Mouse (Mus musculus) forebrain, postnatal 0 days (tissue): ENCODE measurements around the gene Tcl1b1. TPM values are rescaled to one million over a fixed set of nuclear protein-coding genes. Genes with fewer than 3 reads are reported as not detected.

ENCODE experiments used
- ATAC-seq: fragments of 200-750 bp; cut with Nextera tagmentation; 2 replicates; pipeline ENCODE4 v1.8.0; 2017; ENCODE audit warnings: mild to moderate bottlenecking, moderate library complexity
- DNase-seq: peaks from one replicate; pipeline ENCODE4 v3.0.0-alpha.2; 2015
- H3K27ac ChIP-seq: fragments of 300-500 bp; sonication (generic); 2 replicates; pipeline ENCODE4 v1.5.1; 2014; ENCODE audit warnings: low read depth, mild to moderate bottlenecking, antibody characterized with exemption, low read length, moderate library complexity, mixed read lengths
- H3K27me3 ChIP-seq: fragments of 300-500 bp; sonication (generic); 2 replicates; pipeline ENCODE4 v1.6.1; 2014; ENCODE audit warnings: mild to moderate bottlenecking, low read length, mixed read lengths; ENCODE audit not compliant: insufficient read depth
- H3K36me3 ChIP-seq: fragments of 300-500 bp; sonication (generic); 2 replicates; pipeline ENCODE4 v1.6.1; 2014; ENCODE audit warnings: mild to moderate bottlenecking, moderate library complexity; ENCODE audit not compliant: insufficient read depth
- H3K4me1 ChIP-seq: fragments of 300-500 bp; sonication (generic); 2 replicates; pipeline ENCODE4 v1.6.1; 2014; ENCODE audit warnings: antibody characterized with exemption; ENCODE audit not compliant: insufficient read depth
- H3K4me2 ChIP-seq: fragments of 300-500 bp; sonication (generic); 2 replicates; pipeline ENCODE4 v1.6.1; 2014; ENCODE audit warnings: low read depth, mild to moderate bottlenecking, moderate library complexity
- H3K4me3 ChIP-seq: fragments of 300-500 bp; sonication (generic); 2 replicates; pipeline ENCODE4 v1.5.1; 2014; ENCODE audit warnings: low read depth, low read length, mixed read lengths
- H3K9ac ChIP-seq: fragments of 300-500 bp; sonication (generic); 2 replicates; pipeline ENCODE4 v1.6.1; 2014; ENCODE audit warnings: mild to moderate bottlenecking
- H3K9me3 ChIP-seq: fragments of 300-500 bp; sonication (generic); 2 replicates; pipeline ENCODE4 v1.6.1; 2016; ENCODE audit warnings: low read length
- CTCF ChIP-seq: sonication (generic); IDR thresholded peaks from 2 replicates; pipeline ENCODE4 v1.5.1; 2016; ENCODE audit warnings: antibody characterized with exemption, control low read depth, low read depth
- WGBS: fragments of 180-500 bp; shearing (Covaris S2); extraction: QIAGEN DNeasy Blood & Tissue Kit; methylation state at CpG from one replicate; pipeline ENCODE4 v1.1.7; 2014; 5-methylcytosine and 5-hydroxymethylcytosine counted together
- polyA plus RNA-seq: library from polyadenylated mRNA; unstranded; fragments of >200 nt; fragmentation: Nextera tagmentation; extraction: Ambion mirVana; gene quantifications from 2 replicates; pipeline ENCODE4 v1.2.1, GENCODE M21; 2015
- total RNA-seq: library from RNA; depleted of rRNA; stranded (reverse); fragments of >200 nt; gene quantifications from 2 replicates; pipeline ENCODE4 v1.2.3, GENCODE M21; 2014; rRNA removed

Gene Tcl1b1
- total and polyA plus RNA-seq, 2 experiments from 2014 or later = not detected

DNA sequence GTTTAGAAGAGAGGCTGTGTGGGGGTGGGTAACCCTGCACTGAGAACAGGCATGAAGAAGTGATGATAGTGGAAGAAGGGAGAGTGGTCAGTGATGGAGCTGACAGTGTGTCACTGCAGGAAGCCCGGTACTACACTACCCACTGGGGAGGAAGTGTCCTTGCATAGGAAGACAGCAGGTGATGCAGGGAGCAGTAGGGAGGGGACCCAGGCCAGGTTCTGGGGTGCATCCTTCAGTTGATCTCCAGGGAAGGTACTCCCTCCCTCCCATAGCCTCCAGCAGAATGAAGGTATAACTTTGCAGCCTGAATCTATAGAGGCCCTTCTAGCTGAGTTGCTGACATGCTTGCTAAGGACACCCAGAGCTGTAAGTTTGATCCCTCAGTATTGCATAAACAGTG lies 47.6 kb downstream of the Tcl1b1 start:
- no peak for ATAC-seq
- DNase-seq = no peak
- H3K4me1 ChIP-seq = no peaks in the 10 kb centered on the region
- H3K27ac ChIP-seq = no peak overlapping the region
- no peak overlapping the region for H3K4me3 ChIP-seq
- no peaks in the 10 kb centered on the region for H3K36me3 ChIP-seq
- H3K27me3 ChIP-seq = no peaks in the 10 kb centered on the region
- 96% methylated on average over 1 of the region's 1 CpGs for WGBS
- no peak for TF ChIP-seq CTCF
- H3K9me3 ChIP-seq = no peaks in the 10 kb centered on the region
- H3K9ac ChIP-seq = no peak overlapping the region
- no peak overlapping the region for H3K4me2 ChIP-seq

DNA sequence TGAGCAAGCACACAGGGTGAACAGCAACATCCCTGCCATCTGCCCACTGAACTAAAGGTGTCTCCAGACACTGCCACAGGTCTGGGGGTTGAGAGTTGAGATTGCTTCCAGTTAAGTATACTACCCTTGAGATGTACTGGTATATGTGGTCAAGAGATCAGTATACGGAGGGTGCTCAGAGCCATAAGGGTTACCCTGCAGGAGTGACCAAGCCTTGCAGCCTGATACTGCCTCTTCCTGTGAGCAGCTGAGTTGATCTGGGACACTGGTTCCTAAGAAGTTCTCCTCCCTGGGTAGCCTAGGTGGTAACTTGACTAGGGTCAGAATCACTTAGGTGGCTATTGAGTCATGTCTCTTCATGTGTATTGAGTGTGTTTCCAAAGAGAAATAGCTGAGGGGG lies 49.0 kb downstream of the Tcl1b1 start:
- no peaks in the 10 kb centered on the region for H3K4me1 ChIP-seq
- H3K4me2 ChIP-seq = no peak overlapping the region
- no peak overlapping the region for H3K27ac ChIP-seq
- DNase-seq (no peak), ATAC-seq (no peak)
- H3K27me3 ChIP-seq = no peaks in the 10 kb centered on the region
- no peak for TF ChIP-seq CTCF
- H3K36me3 ChIP-seq = no peaks in the 10 kb centered on the region
- no peak overlapping the region for H3K4me3 ChIP-seq
- WGBS = 96% methylated on average over 1 of the region's 1 CpGs
- H3K9me3 ChIP-seq = no peaks in the 10 kb centered on the region
- no peak overlapping the region for H3K9ac ChIP-seq

DNA sequence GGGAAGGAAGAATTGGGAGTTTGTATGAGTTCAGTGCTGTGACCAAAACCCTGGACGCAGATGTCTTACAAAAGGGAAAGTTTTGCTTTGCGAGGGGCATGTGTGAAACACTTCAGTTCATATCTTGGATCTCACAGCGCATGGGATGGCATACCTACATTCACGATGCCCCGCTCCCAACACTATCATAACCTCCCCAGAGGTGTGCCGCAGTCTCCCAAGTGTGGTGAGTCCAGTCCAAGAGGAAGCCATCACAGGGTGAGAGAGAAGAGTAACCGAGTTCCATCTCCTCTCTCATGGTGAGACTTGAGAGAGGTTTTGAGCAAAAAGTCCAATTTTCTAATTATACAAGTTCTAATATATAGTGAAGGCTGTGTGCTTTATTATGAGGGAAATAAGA lies 49.7 kb downstream of the Tcl1b1 start:
- TF ChIP-seq CTCF = no peak
- WGBS = 93% methylated on average over 7 of the region's 7 CpGs
- Histone ChIP-seq H3K9ac (no peak overlapping the region), H3K4me3 (no peak overlapping the region), H3K4me1 (no peaks in the 10 kb centered on the region), H3K27me3 (no peaks in the 10 kb centered on the region), H3K27ac (no peak overlapping the region), H3K36me3 (no peaks in the 10 kb centered on the region), H3K4me2 (no peak overlapping the region), H3K9me3 (no peaks in the 10 kb centered on the region)
- DNase-seq (no peak), ATAC-seq (no peak)

Other genes with a start within 250 kb of the Tcl1b1 start
- gene Syne3, start 149.9 kb upstream of the Tcl1b1 start, total RNA-seq = 0.92 and 1.8 TPM in 2 replicates
- gene Syne3, start 149.9 kb upstream of the Tcl1b1 start, polyA plus RNA-seq = 0.28 and 0.54 TPM in 2 replicates
- 47.4 and 84.5 TPM in 2 replicates for gene Glrx5, start 127.0 kb upstream of the Tcl1b1 start, total RNA-seq
- gene Glrx5, start 127.0 kb upstream of the Tcl1b1 start, polyA plus RNA-seq = 177 and 205 TPM in 2 replicates
- gene Tcl1b2, start 13.7 kb upstream of the Tcl1b1 start, total RNA-seq = not detected in 2 replicates
- gene Tcl1b2, start 13.7 kb upstream of the Tcl1b1 start, polyA plus RNA-seq = not detected in 2 replicates
- not detected in 2 replicates for gene Tcl1b5, start 16.7 kb downstream of the Tcl1b1 start, total RNA-seq
- not detected in 2 replicates for gene Tcl1b5, start 16.7 kb downstream of the Tcl1b1 start, polyA plus RNA-seq
- not detected in 2 replicates for gene Tcl1b3, start 31.4 kb downstream of the Tcl1b1 start, total RNA-seq
- not detected in 2 replicates for gene Tcl1b3, start 31.4 kb downstream of the Tcl1b1 start, polyA plus RNA-seq
- gene Tcl1b4, start 42.3 kb downstream of the Tcl1b1 start, total RNA-seq = not detected in 2 replicates
- gene Tcl1b4, start 42.3 kb downstream of the Tcl1b1 start, polyA plus RNA-seq = not detected in 2 replicates
- gene Tcl1, start 63.1 kb downstream of the Tcl1b1 start, total RNA-seq = not detected in 2 replicates
- gene Tcl1, start 63.1 kb downstream of the Tcl1b1 start, polyA plus RNA-seq = not detected in 2 replicates
- 16.6 and 16.9 TPM in 2 replicates for gene Tunar, start 174.2 kb downstream of the Tcl1b1 start, total RNA-seq
- 6.7 and 12.0 TPM in 2 replicates for gene Tunar, start 174.2 kb downstream of the Tcl1b1 start, polyA plus RNA-seq